Mouse (Mus musculus): ENCODE data around the gene Dmrtc1c1. TPM values are rescaled to one million over a fixed set of nuclear protein-coding genes. Genes with fewer than 3 reads are reported as not detected.
"Not testable (repeated sequence)": the region's sequence is repeated elsewhere in the genome, so short reads cannot be mapped to it uniquely, and the experiment has no call there.

Dmrtc1c1 gene
- total RNA-seq (2021), result not detected
- long read RNA-seq, experiment 1, result 0 reads
- long read RNA-seq, experiment 2, result 0 reads

DNA sequence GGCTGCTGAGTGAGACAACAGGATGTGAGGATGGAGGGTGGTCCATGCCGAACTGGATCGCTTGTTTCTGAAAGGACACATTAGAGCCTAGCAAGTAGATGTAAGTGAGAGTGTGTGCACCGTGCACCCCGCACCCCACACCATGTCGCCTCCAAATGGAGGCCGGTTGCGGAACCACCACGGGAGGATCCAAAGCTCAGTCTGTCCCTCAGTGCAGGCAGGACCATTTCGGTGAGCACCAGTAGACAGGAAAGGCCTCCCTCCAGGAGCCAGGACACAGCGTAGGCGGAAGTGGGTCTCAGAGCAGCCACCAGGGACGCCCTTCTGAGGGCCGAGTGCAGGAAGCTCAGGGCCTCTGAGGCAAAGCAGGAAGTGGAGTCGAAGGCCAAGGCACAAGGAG, at the start of gene Dmrtc1c1:
Gene Dmrtc1c1 (plus strand): TSS at position 301 of the 400 bp plus-strand sequence.
- DNase-seq, result not testable (repeated sequence)

DNA sequence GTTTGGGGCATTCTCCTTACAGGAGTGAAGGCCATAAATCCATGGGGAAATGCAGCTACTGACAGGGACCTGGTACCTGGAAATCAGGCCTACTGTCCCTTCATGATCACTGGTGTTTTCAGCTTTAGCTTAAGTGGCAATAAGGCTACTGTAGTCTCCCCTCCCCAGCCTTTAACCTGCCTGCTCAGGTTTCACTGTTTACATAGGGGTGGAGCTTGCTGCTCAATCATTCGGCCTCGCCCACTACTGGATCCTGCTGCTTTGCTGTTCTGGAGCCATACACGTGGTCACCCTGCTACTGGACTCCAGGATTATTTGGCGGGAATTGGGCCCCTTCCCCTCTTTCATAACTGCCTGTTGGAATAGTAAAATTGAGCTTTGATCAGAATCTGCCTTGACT, 36.9 kb upstream of the Dmrtc1c1 start:
- no peak for DNase-seq

DNA sequence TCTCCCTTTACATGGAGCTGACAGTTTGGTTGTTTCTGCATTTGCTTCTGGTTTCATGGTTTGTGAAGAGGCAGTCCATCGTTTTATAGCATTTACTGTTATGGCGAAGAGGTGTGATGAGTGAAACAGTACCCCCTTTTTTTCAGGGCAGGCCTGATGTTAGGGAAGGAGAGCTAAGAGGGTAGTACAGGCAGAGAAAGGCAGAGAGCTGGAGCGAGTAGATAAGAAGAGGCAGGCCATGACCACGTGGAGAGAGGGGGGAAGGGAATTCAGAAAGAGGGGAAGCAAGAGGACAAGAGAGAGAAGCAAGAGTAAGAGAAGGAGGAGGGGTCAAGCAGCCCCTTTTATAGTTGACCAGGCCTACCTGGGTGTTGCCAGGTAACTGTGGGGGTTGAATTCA, 9.5 kb downstream of the Dmrtc1c1 start:
- no peak for DNase-seq

DNA sequence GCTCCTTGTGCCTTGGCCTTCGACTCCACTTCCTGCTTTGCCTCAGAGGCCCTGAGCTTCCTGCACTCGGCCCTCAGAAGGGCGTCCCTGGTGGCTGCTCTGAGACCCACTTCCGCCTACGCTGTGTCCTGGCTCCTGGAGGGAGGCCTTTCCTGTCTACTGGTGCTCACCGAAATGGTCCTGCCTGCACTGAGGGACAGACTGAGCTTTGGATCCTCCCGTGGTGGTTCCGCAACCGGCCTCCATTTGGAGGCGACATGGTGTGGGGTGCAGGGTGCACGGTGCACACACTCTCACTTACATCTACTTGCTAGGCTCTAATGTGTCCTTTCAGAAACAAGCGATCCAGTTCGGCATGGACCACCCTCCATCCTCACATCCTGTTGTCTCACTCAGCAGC, 51.8 kb downstream of the Dmrtc1c1 start, which contains the start of gene Dmrtc1c2:
Gene Dmrtc1c2 (minus strand): TSS at position 101 of the 400 bp plus-strand sequence.
- DNase-seq, result not testable (repeated sequence)

Other genes with a start within 250 kb of the Dmrtc1c1 start
- 10 to 100 TPM; 58.1 to 85.2 TPM for gene Phka1, start 158.7 kb upstream of the Dmrtc1c1 start, total RNA-seq (2021)
- not detected for gene Gm3880, start 116.0 kb upstream of the Dmrtc1c1 start, total RNA-seq (2021)
- not detected for gene Gm9112, start 95.3 kb upstream of the Dmrtc1c1 start, total RNA-seq (2021)
- not detected for gene Dmrtc1b, start 95.1 kb upstream of the Dmrtc1c1 start, total RNA-seq (2021)
- gene Dmrtc1c2, start 51.7 kb downstream of the Dmrtc1c1 start, total RNA-seq (2021), result not detected
- not detected for gene 1700031F05Rik, start 65.0 kb downstream of the Dmrtc1c1 start, total RNA-seq (2021)
- gene Dmrtc1a, start 105.7 kb downstream of the Dmrtc1c1 start, total RNA-seq (2021), result not detected
- gene 1700011M02Rik, start 105.9 kb downstream of the Dmrtc1c1 start, total RNA-seq (2021), result not detected
- not detected for gene 1700018G05Rik, start 125.4 kb downstream of the Dmrtc1c1 start, total RNA-seq (2021)